Mouse (Mus musculus): ENCODE data around the gene Trpc1.

DNA sequence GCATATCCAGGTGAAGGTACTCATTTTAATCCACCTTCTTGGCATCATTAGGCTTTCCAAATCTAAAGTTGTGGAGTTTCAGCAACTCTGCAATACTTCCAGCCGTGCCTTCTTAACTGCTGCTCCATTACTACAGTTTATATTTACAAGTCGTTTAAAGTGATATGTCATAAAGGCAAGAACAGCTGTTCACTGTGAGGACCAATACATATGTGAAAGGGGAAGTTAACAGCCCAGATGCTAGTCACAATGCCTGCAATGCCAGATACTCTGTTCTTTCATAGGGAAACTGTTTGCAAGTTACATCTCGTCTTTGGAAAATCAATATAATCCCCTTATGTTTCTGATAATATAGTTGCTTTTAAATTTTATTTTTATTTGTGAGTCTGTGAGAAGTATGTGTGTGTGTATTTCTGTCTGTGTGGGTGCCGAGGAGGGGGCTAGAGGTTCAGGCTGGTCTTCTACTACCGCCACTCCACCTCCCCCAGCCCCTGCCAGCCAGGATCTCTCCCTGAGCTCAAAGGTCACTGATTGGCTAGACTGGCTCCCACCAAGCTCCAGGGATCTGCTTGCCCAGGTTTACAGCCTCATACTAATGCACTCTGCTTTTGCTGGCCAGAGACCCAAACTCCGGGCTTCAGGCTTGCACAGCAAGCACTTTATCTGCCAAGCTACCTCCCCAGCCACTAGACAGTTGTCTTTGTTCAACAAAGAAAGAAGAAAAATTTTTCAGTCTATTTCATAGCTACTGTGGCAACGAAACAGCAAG lies 5.1 kb downstream of the Trpc1 start:
- TF ChIP-seq TAL1 (IDR thresholded peaks at IDR 0.05; ENCODE audit: low read length) (no peak), GATA1 (IDR thresholded peaks at IDR 0.05; ENCODE audit: low read length) (no peak)
